8 mouse cellular contexts compared by ENCODE assay signal in genomic region chr10:119454106-119454667, GRCm38 (mm10). TPM values are rescaled to one million over a fixed set of nuclear protein-coding genes. Genes with fewer than 3 reads are reported as not detected.
A peak's percentile ranks its signal among the peaks of the same experiment; 100 is the strongest.
DNase-seq lines count a peak whose midpoint lies in the region; ATAC-seq and TF ChIP-seq lines count a peak whose summit lies in the region.

No protein-coding gene starts in this region.

- ATAC-seq in heart, postnatal 0 days (ENCODE audit: insufficient read depth, low read depth), result peak; percentile 52
- ATAC-seq in stomach, postnatal 0 days (ENCODE audit: low FRiP score, low TSS enrichment), result peak; percentile 78

- peak; percentile 43 for DNase-seq in gastrocnemius, postnatal 10 days
- no peak for DNase-seq in gastrocnemius, adult 18-20 months (ENCODE audit: low spot score)
- peak; percentile 55 for DNase-seq in MN1 (ENCODE audit: low spot score)
- peak; percentile 71 for DNase-seq in embryo, embryonic 10 days (ENCODE audit: low spot score)
- DNase-seq in heart, postnatal 0 days (ENCODE audit: low spot score), result peak; percentile 10
- DNase-seq in left cerebral cortex, adult 2 months (ENCODE audit: extremely low spot score in 1 of 2, low spot score in 2 of 2), result peak; percentile 20 to 37
- peak; percentile 61 for DNase-seq in mesoderm, embryonic 11.5 days (ENCODE audit: low read depth, low spot score)
- DNase-seq in stomach, postnatal 0 days (ENCODE audit: low spot score), result no peak

- peaks cover 14% of the 10 kb centered on the region; the same call in 1 of the 2 replicates for H3K4me1 ChIP-seq in heart, postnatal 0 days (ENCODE audit: control insufficient read depth, insufficient read depth)
- no peaks in the 10 kb centered on the region for H3K4me1 ChIP-seq in stomach, postnatal 0 days (replicated peaks; ENCODE audit: control insufficient read depth, insufficient read depth)

- peaks cover 26% of the 10 kb centered on the region for H3K27me3 ChIP-seq in heart, postnatal 0 days (ENCODE audit: control insufficient read depth, insufficient read depth, low read length)
- no peaks in the 10 kb centered on the region for H3K27me3 ChIP-seq in stomach, postnatal 0 days (ENCODE audit: control insufficient read depth, insufficient read depth, low read length)

- intact Hi-C loops in left cerebral cortex, adult 2 months (cut with DNase I), result loop anchor here (5.0 kb wide), 1 partner anchor 212 kb away; the partner anchor contains the start of gene Cand1

- TF ChIP-seq CTCF in heart, postnatal 0 days (IDR thresholded peaks at IDR 0.05; ENCODE audit: low read depth), result no peak
- TF ChIP-seq CTCF in left cerebral cortex, adult 2 months (IDR thresholded peaks at IDR 0.05), result no peak
- no peak for TF ChIP-seq CTCF in stomach, postnatal 0 days (IDR thresholded peaks at IDR 0.05; ENCODE audit: low read depth)

- no peak overlapping the region for H3K27ac ChIP-seq in heart, postnatal 0 days (ENCODE audit: low read depth)
- peak overlapping the region; percentile 32; the same call in 1 of the 2 replicates for H3K27ac ChIP-seq in left cerebral cortex, adult 2 months
- H3K27ac ChIP-seq in stomach, postnatal 0 days (replicated peaks), result peak overlapping the region; percentile 30; the same call in 1 of the 2 replicates

- peak overlapping the region; percentile 52 for H3K9ac ChIP-seq in heart, postnatal 0 days (replicated peaks; ENCODE audit: low read depth, low read length)
- peak overlapping the region; percentile 63 for H3K9ac ChIP-seq in stomach, postnatal 0 days (ENCODE audit: low read length)

- 0% methylated on average over 40 of the region's 57 CpGs for WGBS in heart, postnatal 0 days
- WGBS in stomach, postnatal 0 days, result 0% methylated on average over 28 of the region's 57 CpGs

- H3K9me3 ChIP-seq in heart, postnatal 0 days (replicated peaks; ENCODE audit: control insufficient read depth, low read length), result no peaks in the 10 kb centered on the region
- no peaks in the 10 kb centered on the region for H3K9me3 ChIP-seq in stomach, postnatal 0 days (ENCODE audit: control insufficient read depth, low read length)

- H3K4me2 ChIP-seq in heart, postnatal 0 days (ENCODE audit: low read depth, low read length), result peak overlapping the region; percentile 96
- peak overlapping the region; percentile 99 for H3K4me2 ChIP-seq in stomach, postnatal 0 days (replicated peaks; ENCODE audit: low read depth)

- no peaks in the 10 kb centered on the region for H3K36me3 ChIP-seq in heart, postnatal 0 days (replicated peaks; ENCODE audit: control insufficient read depth, insufficient read depth, low read length)
- H3K36me3 ChIP-seq in stomach, postnatal 0 days (ENCODE audit: control insufficient read depth, insufficient read depth, low read length), result no peaks in the 10 kb centered on the region

- no peak for TF ChIP-seq EP300 in heart, postnatal 0 days (IDR thresholded peaks at IDR 0.05; ENCODE audit: low read depth)
- no peak for TF ChIP-seq EP300 in stomach, postnatal 0 days (optimal IDR thresholded peaks at IDR 0.05)

- H3K4me3 ChIP-seq in heart, postnatal 0 days (ENCODE audit: low read depth, low read length), result peak overlapping the region; percentile 60
- peak overlapping the region; percentile 65 for H3K4me3 ChIP-seq in left cerebral cortex, adult 2 months
- H3K4me3 ChIP-seq in stomach, postnatal 0 days (ENCODE audit: low read depth, low read length), result peak overlapping the region; percentile 72

RNA-seq across cellular contexts. Expression of gene Grip1, which starts 0.6 kb away (rescaled TPM):
- total RNA-seq in gastrocnemius, postnatal 10 days (2021), result under 1 TPM; 0.61 to 0.88 TPM
- total RNA-seq in gastrocnemius, adult 18-20 months (2021), result not detected
- total RNA-seq in heart, postnatal 0 days (2014; rRNA removed; ENCODE audit: low replicate concordance), result 0.38 and 2.8 TPM in 2 replicates
- 0.56 and 0.67 TPM in 2 replicates for polyA plus RNA-seq in heart, postnatal 0 days (2015; fragmentation: Nextera tagmentation; extraction: Ambion mirVana)
- total RNA-seq in left cerebral cortex, adult 2 months (2021), result 10 to 100 TPM; 20.3 to 22.2 TPM
- polyA plus RNA-seq in stomach, postnatal 0 days (2015; fragmentation: Nextera tagmentation; extraction: Ambion mirVana), result 0.75 and 0.87 TPM in 2 replicates

Comparison
In these comparisons a context has a peak if more than half of its experiments do, and no peak if none do; other contexts are left out.
1. DNase-seq: peak in gastrocnemius, postnatal 10 days (single experiment), MN1 (single experiment), embryo, embryonic 10 days (single experiment), heart, postnatal 0 days (single experiment), left cerebral cortex, adult 2 months (2 of 2) and mesoderm, embryonic 11.5 days (single experiment); none in gastrocnemius, adult 18-20 months (single experiment) and stomach, postnatal 0 days (single experiment).
2. Peak in every context shown above with its lines, with median percentiles within 50 percentile points of each other: H3K4me3 ChIP-seq.